Mouse (Mus musculus) v-Abl transformed pro-B cells (cell line): ENCODE measurements around the gene Elmod3.

Source experiments
- in situ Hi-C, 2 experiments: fragments of 400-800 bp; cut with MboI; formaldehyde crosslinking; loops; one replicate each; pipeline ENCODE4 v1.15.1; 2025; ENCODE audit not compliant: unreplicated experiment in 2 of 2

Gene Elmod3

GRCm38 (mm10) chr6:72597956-72598753, at the start of gene Elmod3, which contains the start of gene Retsat:
Gene Elmod3 (minus strand): TSS chr6:72598413.
Gene Retsat (plus strand): TSS chr6:72598475.
- in situ Hi-C loops, result no loop called here

DNA sequence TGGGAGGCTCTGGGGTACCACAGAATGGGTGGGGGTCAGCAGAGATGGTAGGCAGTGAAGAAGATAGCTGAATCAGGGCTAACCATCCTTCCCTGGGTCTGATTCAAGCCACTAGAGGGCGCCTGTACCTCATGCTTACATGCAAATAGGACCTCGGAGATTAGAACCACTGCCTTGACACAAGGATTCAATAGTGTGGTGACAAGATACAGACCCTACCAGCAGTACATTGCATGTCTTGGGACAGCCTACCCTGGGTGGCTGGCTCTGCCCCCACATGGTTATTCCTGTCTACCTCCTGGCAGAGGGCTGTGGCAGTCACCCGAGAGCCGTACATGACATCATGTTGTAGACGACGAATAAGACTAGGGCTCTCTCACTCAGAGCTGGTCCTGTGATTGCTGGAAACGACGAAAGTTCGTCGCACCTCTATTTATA, 49.2 kb upstream of the Elmod3 start:
- in situ Hi-C loops, result loop anchor here in 1 of 2 experiments (25.0 kb wide), 1 partner anchor 365 kb away; no protein-coding TSS in a partner anchor

DNA sequence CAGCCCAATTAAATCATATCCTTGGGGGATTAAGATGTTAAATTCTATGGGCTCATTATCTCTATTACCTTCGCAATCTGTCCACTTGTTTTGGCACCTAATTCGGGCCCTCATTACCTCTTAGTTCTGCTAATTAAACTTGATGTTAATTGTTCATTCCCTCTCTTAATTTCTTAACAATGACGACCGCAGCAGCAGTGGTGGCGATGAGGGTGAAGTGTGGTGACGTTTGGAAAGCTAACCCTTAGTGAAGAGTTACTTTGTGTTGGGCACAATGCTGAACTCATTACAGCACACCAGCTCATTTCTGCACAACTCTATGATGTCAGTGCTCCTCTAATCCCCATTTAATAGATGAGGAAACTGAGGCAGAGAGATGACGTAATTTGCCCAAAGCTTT, 47.2 kb upstream of the Elmod3 start:
- in situ Hi-C loops, result loop anchor here in 1 of 2 experiments (25.0 kb wide), 1 partner anchor 367 kb away; no protein-coding TSS in a partner anchor

- in situ Hi-C loops, result loop anchor here in 1 of 2 experiments (25.0 kb wide), 1 partner anchor 368 kb away; no protein-coding TSS in a partner anchor
Measured at GRCm38 (mm10) chr6:72644576-72644975, 46.4 kb upstream of the Elmod3 start.

- in situ Hi-C loops, result loop anchor here in 1 of 2 experiments (25.0 kb wide), 1 partner anchor 371 kb away; no protein-coding TSS in a partner anchor
Measured at GRCm38 (mm10) chr6:72641218-72641954, 43.2 kb upstream of the Elmod3 start.

GRCm38 (mm10) chr6:72636940-72637339, 38.7 kb upstream of the Elmod3 start:
- in situ Hi-C loops, result loop anchor here (5.0 to 25.0 kb wide), 5 partner anchors 375 to 590 kb away; partner anchors contain the start of gene Dnah6 (in 1 of the 2)

GRCm38 (mm10) chr6:72635760-72636431, 37.7 kb upstream of the Elmod3 start:
- in situ Hi-C loops, result loop anchor here (5.0 to 25.0 kb wide), 5 partner anchors 376 to 591 kb away; partner anchors contain the start of gene Dnah6 (in 1 of the 2)

GRCm38 (mm10) chr6:72634311-72634710, 36.1 kb upstream of the Elmod3 start:
- in situ Hi-C loops, result loop anchor here (10.0 to 25.0 kb wide), 4 partner anchors 378 to 590 kb away; partner anchors contain the start of gene Dnah6 (in 1 of the 2)

GRCm38 (mm10) chr6:72631700-72632099, 33.5 kb upstream of the Elmod3 start:
- in situ Hi-C loops, result loop anchor here (10.0 to 25.0 kb wide), 4 partner anchors 381 to 593 kb away; partner anchors contain the start of gene Dnah6 (in 1 of the 2)

DNA sequence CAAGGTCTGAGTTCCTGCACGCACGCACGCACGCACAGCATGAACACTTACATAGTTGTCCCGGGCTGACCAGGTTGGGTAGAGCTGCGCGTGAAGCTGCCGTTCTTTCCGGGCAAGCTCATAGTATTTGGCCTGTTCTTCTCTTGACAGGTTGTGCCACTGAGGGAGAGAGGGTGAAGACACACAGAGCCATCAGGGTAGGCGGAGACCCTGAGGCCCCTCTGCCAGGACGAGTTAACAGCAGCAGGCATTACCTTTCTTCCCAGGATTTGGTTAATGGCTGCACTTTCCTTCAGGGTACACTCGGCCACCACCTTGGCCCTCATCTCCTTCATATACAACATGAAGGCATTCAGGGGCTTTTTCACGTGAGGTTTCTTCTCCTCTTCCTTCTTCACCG, 32.7 kb upstream of the Elmod3 start:
- in situ Hi-C loops, result loop anchor here (10.0 to 25.0 kb wide), 4 partner anchors 381 to 594 kb away; partner anchors contain the start of gene Dnah6 (in 1 of the 2)

DNA sequence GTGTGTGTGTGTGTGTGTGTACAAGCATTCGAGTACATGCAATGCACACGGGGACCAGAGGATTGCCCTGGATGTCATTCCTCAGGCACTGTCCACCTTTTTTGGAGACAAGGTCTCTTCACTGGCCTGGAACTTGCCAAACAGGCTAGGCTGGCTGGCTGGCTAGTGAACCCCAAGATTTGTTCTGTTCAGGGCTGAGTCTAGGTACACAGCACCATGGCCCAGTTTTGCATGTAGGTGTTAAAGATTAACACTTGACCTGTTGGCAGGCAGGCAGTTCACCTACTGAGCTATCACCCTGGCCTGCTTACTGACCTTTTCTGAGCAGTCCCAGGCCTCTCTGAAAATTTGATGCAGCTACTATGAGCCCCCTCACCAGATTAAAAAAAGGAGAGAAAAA, 32.2 kb upstream of the Elmod3 start:
- in situ Hi-C loops, result loop anchor here (10.0 to 25.0 kb wide), 4 partner anchors 382 to 594 kb away; partner anchors contain the start of gene Dnah6 (in 1 of the 2)

DNA sequence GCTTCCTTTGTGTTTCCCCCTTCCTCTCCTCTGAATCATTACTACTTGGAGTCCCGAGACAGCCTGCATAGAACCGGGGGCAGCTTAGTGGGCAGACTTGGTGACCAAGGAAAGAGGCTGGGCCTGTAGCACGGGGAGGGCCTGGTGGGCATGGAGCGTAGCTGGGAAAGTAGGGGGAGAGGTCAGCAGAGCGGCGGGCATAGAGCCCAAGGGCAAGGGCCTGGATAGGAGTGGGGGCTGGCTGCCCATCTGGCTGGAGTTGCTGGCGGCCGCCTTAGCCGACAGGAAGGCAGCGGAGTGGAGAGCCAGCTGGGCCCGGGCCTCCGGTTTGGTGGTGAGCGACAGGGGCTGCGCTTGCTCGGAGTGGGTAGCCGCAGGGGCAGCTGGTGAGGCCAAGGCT, 29.1 kb upstream of the Elmod3 start:
- in situ Hi-C loops, result loop anchor here in 1 of 2 experiments (25.0 kb wide), 1 partner anchor 385 kb away; no protein-coding TSS in a partner anchor

DNA sequence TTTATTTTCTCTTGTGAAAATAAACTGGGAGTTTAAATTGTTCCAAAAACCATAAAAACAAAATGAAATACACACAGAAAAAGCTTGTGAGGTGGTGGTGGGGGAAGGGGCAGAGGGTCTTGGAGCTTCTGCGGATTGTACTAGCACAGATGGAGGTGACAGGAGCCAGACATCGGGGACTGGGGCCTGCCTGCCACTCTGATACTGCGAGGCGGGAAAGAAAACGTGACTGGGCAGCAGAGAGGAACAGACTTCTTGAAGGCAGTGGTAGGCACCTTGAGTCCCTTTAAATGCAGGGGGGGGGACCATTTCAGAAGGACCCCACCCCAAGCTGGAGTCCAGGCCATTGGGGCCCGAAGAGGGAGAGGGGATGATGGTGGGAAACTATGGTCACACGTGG, 28.2 kb upstream of the Elmod3 start:
- in situ Hi-C loops, result loop anchor here in 1 of 2 experiments (25.0 kb wide), 1 partner anchor 386 kb away; no protein-coding TSS in a partner anchor

GRCm38 (mm10) chr6:72623661-72624402, 25.6 kb upstream of the Elmod3 start:
- in situ Hi-C loops, result no loop called here

DNA sequence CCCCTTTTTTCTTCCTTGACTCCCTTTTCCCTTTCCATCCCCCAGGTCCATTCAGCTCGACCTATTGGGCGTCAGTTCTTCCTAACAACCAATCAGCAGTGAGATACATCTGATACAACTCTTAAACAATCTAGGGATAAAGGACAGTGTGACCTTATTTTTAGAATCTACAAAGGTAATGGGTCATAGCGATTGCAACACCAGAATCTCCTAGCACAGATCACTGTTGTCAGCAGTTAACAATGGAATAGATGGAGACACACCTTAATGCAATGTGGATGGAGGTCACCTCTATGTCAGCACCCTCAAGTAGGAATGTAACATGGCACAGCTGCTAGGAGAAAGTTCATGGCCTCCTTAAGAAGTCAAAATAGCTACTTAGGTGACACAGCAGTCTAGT, 24.7 kb upstream of the Elmod3 start:
- in situ Hi-C loops, result no loop called here

DNA sequence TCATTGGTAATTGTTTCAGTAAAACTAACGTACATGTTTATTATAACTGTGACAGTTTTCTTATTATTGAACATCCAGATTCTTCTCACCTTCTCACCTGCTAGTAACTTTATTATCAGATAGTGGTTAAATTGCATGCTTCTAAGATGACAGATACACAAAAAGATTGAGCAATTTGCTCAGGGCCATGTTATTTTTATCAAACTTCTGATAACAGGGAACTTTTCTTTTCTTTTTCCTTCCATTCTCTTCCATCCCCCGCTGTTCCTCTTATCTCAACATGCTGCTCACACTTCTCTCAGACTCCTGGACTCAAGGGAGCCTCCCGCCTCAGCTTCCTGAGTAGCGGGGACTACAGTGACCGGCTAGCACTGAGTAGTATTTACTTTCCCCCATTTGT, 22.7 kb upstream of the Elmod3 start:
- in situ Hi-C loops, result no loop called here

GRCm38 (mm10) chr6:72619734-72620532, 21.7 kb upstream of the Elmod3 start:
- in situ Hi-C loops, result no loop called here

DNA sequence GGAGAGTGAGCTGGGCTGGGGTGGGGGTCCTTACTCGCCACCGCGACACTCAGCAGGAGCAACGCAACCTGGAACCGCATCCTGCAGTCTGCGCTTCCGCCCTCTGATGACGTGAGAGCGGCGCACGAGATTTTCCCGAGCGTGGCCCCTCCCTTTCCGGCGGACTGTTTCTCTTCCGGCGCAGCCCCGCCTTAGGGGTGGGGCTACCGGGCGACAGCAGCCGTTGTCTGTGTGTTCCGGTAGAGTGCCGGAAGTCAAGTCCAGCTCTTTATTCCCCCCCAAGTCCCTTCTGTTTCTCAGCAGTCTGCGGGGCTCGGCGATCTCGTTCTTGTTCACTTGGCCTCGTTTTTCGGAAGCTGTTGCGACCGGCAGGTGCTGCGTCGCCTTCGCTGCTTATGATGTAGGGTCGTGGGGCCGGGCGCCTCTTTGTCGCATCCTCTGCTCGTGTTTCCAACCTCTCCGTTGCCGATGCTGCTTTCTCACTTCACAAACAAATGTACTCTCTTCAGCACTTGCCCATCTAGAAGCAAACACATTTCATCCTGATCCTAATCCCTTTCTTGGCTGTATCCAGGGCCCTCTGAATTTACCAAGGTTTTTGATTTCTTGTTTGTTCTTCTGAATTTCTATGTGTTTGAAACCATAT, 18.6 kb upstream of the Elmod3 start, which contains the start of gene Tgoln1:
TSS of gene Tgoln1 (minus strand) at position 358 of the 646 bp plus-strand sequence.
- in situ Hi-C loops, result no loop called here
